Mouse (Mus musculus) cerebellum, adult 11 months (tissue): ENCODE measurements around the gene Lrrc23.

Source experiments
- DNase-seq: peaks from one replicate; pipeline ENCODE4 v3.0.0; 2022

Gene Lrrc23

DNA sequence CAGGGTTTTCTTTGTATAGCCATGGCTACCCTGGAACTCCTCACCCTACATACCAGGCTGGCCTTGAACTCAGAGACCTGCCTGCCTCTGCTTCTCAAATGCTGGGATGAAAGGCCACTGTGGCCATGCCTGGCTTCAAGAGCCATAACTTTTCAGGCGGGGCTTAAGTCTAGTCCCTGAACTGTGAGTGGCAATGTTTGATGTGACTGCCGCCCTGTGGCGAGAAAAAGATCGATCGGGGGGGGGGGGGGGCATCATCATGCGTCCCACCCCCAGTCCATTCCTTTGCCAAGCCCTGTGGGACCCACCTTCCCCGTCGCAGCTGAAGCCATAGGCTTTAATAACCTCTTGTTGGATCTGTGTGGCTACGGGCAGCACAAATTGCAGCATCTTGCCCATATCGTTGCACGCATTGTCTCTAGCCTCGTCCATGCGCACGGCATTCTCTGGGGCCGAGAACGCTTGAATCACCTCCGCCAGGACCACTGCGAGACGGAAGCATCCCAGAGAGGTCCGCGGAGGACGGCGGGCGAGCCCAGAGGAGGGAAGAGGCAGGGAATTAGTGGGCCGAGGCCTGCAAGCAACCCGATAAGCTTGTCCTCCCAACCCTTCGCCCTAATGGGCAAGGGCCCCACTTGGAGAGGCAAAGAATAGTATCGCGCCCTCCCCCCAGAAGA lies 39.2 kb downstream of the Lrrc23 start:
- no peak for DNase-seq

GRCm38 (mm10) chr6:124739231-124739796 lies 40.2 kb downstream of the Lrrc23 start:
- no peak for DNase-seq

DNA sequence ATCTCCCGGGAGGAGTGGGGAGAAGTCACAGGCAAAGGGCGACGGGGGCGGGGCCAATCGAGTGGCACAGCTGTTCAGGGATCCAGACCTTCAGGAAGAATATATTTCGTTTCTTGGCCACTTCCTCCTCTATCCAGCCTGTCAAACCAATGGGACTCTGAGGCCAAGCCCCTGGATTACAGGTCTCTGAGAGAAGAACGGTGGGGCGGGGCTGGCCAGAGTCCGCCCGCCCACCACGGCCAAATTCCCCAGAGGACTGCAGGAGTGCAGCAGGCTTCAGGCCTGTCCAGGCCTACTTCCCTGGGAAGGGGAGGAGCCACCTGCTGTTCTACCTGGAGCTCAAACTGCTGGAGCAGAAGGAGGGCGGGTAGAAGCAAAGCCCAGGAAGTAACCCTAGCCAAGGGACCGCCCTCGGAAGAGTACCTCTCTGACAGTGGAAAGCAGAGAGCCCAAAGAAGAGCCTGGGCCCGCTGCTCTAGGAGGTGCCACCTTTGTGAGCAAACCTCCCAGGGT lies 41.0 kb downstream of the Lrrc23 start, which contains the start of gene Ptpn6:
Gene Ptpn6, minus strand, starts transcription at position 204 of the 513 bp plus-strand sequence.
- no peak for DNase-seq

DNA sequence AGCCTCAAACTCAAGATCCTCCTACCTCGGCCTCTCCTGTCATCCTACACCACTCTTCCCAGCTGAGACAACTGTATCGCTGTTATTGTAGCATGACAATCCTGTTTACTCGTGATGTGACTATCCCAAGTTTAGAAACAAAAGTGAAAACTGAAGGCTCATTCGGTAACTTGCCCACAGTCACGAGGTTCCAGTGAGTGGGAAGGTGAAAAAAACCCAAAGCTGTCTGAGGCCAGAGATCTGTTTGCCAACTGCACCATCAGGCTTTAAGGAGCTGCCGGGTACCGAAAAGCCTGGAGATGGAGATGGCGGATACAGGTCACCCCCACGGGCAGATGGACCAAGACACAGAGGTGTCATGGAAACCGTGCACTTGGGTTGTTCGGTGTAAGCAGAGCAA lies 42.5 kb downstream of the Lrrc23 start:
- no peak for DNase-seq

DNA sequence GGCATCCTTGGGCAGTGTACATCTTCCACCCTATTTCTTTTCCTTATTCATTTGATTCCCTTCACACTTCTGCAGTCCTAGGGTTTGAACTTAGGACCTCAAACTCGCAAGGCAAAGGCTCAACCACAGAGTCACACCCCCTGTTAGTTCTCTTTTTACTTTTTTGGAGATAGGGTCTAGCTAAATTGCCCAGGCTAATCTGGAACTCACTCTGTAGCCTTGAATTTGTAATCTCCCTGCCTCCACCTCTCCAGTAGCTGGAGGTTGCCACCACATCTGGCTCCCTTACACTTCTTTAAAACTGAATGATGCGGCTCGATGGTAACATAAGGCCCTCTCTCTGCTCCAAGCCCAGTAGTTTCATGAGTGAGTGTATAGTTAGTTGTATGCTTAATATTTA lies 45.1 kb downstream of the Lrrc23 start:
- DNase-seq = no peak

- DNase-seq = no peak
These were observed 46.8 kb downstream of the Lrrc23 start for GRCm38 (mm10) chr6:124732476-124733370.

DNA sequence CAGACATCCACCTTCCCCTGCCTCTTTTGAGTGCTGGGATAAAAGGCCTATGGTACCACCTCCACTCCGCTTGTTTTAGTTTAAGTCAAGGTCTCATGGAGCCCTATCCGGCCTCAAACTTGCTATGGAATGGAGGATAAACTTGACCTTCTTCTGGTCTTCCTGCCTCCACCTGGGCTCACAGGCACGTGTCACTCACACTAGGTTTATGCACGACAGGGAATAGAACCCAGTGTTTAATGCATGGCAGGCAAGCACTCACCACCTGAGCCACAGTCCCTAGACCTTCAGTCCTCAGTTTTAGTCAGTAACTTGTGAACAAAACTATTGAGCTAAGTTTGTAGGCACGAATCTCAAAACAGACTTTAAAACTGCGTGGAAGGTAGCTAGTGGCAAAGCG lies 48.5 kb downstream of the Lrrc23 start:
- no peak for DNase-seq

GRCm38 (mm10) chr6:124729850-124730705 lies 49.4 kb downstream of the Lrrc23 start:
- no peak for DNase-seq

GRCm38 (mm10) chr6:124728621-124729020 lies 50.9 kb downstream of the Lrrc23 start:
- no peak for DNase-seq

DNA sequence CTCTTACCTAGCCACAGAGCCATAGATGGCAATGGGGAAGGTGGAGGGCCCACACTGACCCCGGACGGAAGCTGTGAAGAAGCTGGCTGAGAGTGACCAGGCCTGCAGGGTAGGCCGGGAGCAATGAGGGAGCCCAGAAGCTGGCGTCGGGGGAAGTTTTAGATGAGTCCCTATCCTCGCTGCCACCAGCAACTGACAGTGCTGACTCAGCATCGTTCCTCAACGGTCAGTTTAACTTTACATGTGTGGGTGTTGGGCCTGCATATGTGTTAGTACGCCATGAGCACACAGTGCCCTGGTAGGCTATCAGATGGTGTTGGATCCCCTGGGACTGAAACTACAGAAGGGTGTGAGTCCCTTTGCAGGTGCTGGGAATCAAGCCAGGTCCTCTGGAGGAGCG lies 55.1 kb downstream of the Lrrc23 start:
- DNase-seq = no peak

- no peak for DNase-seq
These were observed 56.0 kb downstream of the Lrrc23 start for GRCm38 (mm10) chr6:124723541-124723940.

DNA sequence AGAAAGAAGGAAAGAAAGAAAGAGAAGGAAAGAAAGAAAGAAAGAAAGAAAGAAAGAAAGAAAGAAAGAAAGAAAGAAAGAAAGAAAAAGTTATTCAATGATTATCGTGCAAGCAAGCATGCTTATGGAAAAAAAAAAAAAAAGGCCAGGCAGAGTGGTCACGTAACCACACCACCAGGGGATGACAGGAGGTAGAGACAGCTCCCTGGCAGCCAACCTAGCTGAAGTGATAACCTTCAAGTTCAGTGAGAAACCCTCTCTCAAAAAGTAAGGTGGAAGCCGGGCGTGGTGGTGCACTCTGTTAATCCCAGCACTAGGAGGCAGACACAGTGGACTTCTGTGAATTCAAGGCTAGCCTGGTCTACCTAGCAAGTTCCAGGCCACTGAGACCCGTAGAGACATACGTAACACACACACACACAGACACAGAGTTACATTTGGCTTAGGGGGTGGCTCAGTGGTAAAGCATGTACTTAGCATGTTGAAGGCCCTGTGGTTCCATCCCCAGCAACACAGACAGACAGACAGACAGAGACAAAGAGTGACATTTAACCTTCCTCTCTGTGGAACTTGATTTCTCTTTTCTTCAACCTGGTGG lies 56.6 kb downstream of the Lrrc23 start:
- no peak for DNase-seq

DNA sequence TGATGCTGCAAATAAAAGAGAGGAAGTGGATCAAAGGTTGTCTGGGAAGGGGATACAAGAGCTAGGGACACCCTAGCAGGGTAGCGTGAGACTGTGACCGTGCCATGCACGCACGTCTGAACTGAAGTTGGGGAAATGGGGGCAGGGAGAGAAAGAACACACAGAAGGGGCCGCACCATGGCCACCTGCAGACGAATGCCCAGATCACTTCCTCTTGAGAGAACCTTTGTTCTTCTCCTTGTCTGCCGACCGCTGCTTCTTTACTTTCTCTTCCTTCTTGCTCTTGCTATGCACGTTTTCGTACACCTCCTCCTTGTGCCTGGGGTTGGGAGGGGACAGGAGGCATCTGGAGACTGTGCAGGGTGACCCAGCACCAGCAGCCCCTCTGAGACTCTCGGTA lies 58.6 kb downstream of the Lrrc23 start:
- no peak for DNase-seq
